Mouse (Mus musculus): ENCODE measurements at regions not wholly inside any gene's neighbourhood (a gene's known extent, or its start where the extent isn't known, plus 50 kb on each side); places are given as distances from the start of the nearest gene placed in this dataset.

DNA sequence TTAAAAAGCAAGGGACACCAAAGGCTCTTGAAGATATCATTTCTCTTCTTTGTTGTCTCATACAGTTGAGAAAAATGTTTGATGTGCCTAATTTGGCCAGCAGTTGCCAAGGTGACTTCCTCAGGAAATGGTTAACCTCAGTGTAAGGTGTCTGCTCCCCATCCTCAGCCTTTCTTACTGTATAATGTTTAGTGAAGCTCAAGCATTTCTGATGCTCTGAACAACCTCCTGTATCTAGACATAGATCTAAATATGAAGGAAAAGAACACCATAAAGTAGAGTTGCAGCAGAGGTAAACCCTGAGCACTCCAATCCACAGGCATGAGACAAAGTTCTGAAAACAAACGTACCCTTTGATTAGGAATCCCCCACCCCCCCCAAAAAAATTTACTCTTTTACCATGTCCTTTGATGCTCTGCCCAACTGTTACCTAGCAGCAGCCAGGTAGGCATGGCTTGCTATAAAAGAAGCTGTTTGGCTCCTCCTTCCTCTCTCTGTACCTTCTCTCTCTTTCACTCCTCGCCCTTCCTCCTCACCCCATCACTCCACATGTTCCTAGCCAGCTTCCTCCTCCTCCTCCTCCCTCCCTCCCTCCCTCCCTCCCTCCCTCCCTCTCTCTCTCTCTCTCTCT lies 348.4 kb upstream of the Hs3st5 start:
- peak; percentile 14 for DNase-seq (ENCODE audit: low read depth)

All from 416B (cell line).